Mouse (Mus musculus): ENCODE measurements around the gene Gm13285.

DNA sequence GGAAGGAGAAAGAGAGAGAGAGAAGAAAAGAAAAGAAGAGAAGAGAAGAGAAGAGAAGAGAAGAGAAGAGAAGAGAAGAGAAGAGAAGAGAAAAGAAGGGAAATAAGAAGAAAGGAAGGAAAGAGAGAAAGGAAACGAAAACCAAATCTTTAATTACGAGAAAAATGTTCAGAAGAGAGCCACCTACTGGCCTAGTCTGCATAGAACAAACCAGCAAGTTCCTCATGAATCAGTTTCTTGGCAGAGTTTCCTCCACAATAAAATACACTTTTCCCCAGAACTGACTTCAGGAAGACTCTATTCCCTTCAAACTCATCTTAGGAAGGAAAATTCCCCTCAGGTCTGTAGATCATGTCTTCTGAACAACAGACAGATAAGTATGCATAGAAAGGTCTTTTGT is 45.9 kb downstream of the Gm13285 start:
- no peak for TF ChIP-seq ZNF384 (IDR thresholded peaks at IDR 0.05; ENCODE audit: low read depth, low read length)
- TF ChIP-seq HCFC1 (IDR thresholded peaks at IDR 0.05; ENCODE audit: borderline replicate concordance, insufficient read depth, low read length) = no peak
